Mouse (Mus musculus): ENCODE measurements around the gene Ntng1. TPM values are rescaled to one million over a fixed set of nuclear protein-coding genes. Genes with fewer than 3 reads are reported as not detected.

Gene Ntng1
- polyA plus RNA-seq, 1 experiment, result 13.6 TPM

- Histone ChIP-seq H3K4me1 (ENCODE audit: control insufficient read depth, insufficient read depth, low read length) (no peaks in the 10 kb centered on the region), H3K4me3 (ENCODE audit: insufficient read depth, low read length) (no peak overlapping the region), H3K27ac (ENCODE audit: insufficient read depth, low read length) (no peak overlapping the region)
- no peak for TF ChIP-seq CTCF (IDR thresholded peaks at IDR 0.05; ENCODE audit: extremely low read depth, insufficient read depth, low read length)
- TF ChIP-seq POLR2A (IDR thresholded peaks at IDR 0.05; ENCODE audit: extremely low read depth, insufficient read depth, low read length), result no peak
These were observed 324.8 kb downstream of the Ntng1 start for GRCm38 (mm10) chr3:109818821-109819685.

DNA sequence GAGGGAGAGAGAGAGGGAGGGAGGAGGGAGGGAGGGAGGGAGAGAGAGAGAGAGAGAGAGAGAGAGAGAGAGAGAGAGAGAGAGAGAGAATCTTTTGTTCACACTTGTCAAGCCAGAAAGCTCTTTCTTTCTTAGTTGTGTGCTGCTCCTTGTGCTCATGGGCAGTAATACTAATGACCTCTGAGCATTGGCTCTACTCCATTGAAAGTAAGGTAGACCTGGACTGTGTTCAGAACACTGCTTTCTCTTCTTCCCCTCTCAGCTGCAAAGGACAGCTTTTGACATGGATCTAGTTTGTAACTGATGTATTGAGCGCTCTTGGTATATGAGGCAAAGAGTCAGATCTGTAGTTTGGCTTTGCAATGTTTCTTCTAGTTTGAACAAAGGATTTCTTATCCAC lies 334.7 kb downstream of the Ntng1 start:
- TF ChIP-seq POLR2A (IDR thresholded peaks at IDR 0.05; ENCODE audit: extremely low read depth, insufficient read depth, low read length) (no peak), CTCF (IDR thresholded peaks at IDR 0.05; ENCODE audit: extremely low read depth, insufficient read depth, low read length) (no peak)
- no peak overlapping the region for H3K27ac ChIP-seq (ENCODE audit: insufficient read depth, low read length)
- H3K4me1 ChIP-seq (ENCODE audit: control insufficient read depth, insufficient read depth, low read length), result no peaks in the 10 kb centered on the region

DNA sequence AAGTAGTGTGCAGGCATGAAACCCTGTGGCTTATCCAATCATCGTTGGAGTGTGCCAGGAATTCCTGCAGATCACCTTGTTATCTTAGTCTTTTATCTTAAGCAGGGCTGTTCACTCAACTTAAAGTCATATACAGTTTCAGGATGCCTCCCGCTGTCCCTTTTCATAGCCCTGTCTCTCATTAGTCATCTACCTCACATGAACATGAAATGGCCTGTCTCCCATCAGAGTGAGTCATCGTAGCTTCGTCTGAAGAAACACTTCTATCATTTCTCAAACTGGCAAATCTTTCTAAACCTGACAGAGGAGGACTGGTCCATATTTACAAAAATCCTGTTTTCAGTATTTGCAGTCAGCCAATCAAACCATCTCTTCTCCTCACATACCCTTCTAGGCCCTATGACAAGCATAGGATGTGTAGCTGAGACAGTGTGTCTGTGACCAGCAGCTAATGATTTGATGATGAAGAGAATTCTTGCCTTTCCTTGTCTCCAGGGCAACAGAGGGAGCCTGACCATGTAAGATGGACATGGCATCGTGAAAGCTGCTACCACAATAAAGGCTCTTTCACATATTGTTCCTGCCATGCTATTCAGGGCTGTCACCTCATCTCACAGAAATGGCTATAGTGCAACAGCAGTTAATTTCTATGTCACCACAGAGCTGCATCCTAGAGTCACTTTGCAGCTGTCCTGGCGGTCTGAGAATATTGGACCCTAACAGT lies 336.4 kb downstream of the Ntng1 start:
- no peaks in the 10 kb centered on the region for H3K4me1 ChIP-seq (ENCODE audit: control insufficient read depth, insufficient read depth, low read length)
- no peak overlapping the region for H3K4me3 ChIP-seq (ENCODE audit: insufficient read depth, low read length)
- TF ChIP-seq POLR2A (IDR thresholded peaks at IDR 0.05; ENCODE audit: extremely low read depth, insufficient read depth, low read length) (no peak), CTCF (IDR thresholded peaks at IDR 0.05; ENCODE audit: extremely low read depth, insufficient read depth, low read length) (no peak)
- no peak overlapping the region for H3K27ac ChIP-seq (ENCODE audit: insufficient read depth, low read length)

More for the DNA sequence above, 334.7 kb downstream of the Ntng1 start:
- H3K4me3 ChIP-seq (ENCODE audit: insufficient read depth, low read length), result no peak overlapping the region

DNA sequence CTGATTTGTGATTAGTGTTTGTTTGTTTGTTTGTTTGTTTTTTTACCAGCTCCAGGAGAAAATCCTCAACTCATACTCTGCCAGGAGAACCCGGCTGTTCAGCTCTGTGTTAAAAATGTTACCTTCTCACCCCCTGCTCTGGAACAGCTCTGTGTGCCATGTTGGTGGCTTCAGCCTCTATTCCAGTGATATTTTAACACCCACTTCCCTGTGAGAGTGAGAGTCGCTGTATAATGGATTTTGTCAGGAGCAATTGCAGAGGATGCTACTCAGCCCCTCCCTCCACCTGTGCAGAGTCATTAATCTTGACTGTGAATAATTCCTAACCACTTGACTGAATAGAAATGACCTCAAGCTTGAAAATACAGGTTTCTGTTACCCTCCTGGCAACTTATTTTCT lies 339.7 kb downstream of the Ntng1 start:
- Histone ChIP-seq H3K4me1 (ENCODE audit: control insufficient read depth, insufficient read depth, low read length) (no peaks in the 10 kb centered on the region), H3K4me3 (ENCODE audit: insufficient read depth, low read length) (no peak overlapping the region), H3K27ac (ENCODE audit: insufficient read depth, low read length) (no peak overlapping the region)
- TF ChIP-seq POLR2A (IDR thresholded peaks at IDR 0.05; ENCODE audit: extremely low read depth, insufficient read depth, low read length) (no peak), CTCF (IDR thresholded peaks at IDR 0.05; ENCODE audit: extremely low read depth, insufficient read depth, low read length) (no peak)

GRCm38 (mm10) chr3:109803616-109804015 lies 340.2 kb downstream of the Ntng1 start:
- no peak overlapping the region for H3K27ac ChIP-seq (ENCODE audit: insufficient read depth, low read length)
- TF ChIP-seq POLR2A (IDR thresholded peaks at IDR 0.05; ENCODE audit: extremely low read depth, insufficient read depth, low read length) (no peak), CTCF (IDR thresholded peaks at IDR 0.05; ENCODE audit: extremely low read depth, insufficient read depth, low read length) (no peak)
- H3K4me3 ChIP-seq (ENCODE audit: insufficient read depth, low read length), result no peak overlapping the region
- no peaks in the 10 kb centered on the region for H3K4me1 ChIP-seq (ENCODE audit: control insufficient read depth, insufficient read depth, low read length)

GRCm38 (mm10) chr3:109797354-109797753 lies 346.5 kb downstream of the Ntng1 start:
- no peak overlapping the region for H3K27ac ChIP-seq (ENCODE audit: insufficient read depth, low read length)
- no peaks in the 10 kb centered on the region for H3K4me1 ChIP-seq (ENCODE audit: control insufficient read depth, insufficient read depth, low read length)
- H3K4me3 ChIP-seq (ENCODE audit: insufficient read depth, low read length), result no peak overlapping the region
- TF ChIP-seq CTCF (IDR thresholded peaks at IDR 0.05; ENCODE audit: extremely low read depth, insufficient read depth, low read length), result no peak
- no peak for TF ChIP-seq POLR2A (IDR thresholded peaks at IDR 0.05; ENCODE audit: extremely low read depth, insufficient read depth, low read length)

- H3K27ac ChIP-seq (ENCODE audit: insufficient read depth, low read length), result no peak overlapping the region
- no peak overlapping the region for H3K4me3 ChIP-seq (ENCODE audit: insufficient read depth, low read length)
- H3K4me1 ChIP-seq (ENCODE audit: control insufficient read depth, insufficient read depth, low read length), result peaks cover 2% of the 10 kb centered on the region; the same call in 1 of the 2 replicates
- TF ChIP-seq POLR2A (IDR thresholded peaks at IDR 0.05; ENCODE audit: extremely low read depth, insufficient read depth, low read length) (no peak), CTCF (IDR thresholded peaks at IDR 0.05; ENCODE audit: extremely low read depth, insufficient read depth, low read length) (no peak)
These were observed 360.6 kb downstream of the Ntng1 start for GRCm38 (mm10) chr3:109783231-109783630.

GRCm38 (mm10) chr3:109782289-109782951 lies 361.4 kb downstream of the Ntng1 start:
- no peak overlapping the region for H3K27ac ChIP-seq (ENCODE audit: insufficient read depth, low read length)
- peak overlapping the region; percentile 8 for H3K4me3 ChIP-seq (ENCODE audit: insufficient read depth, low read length)
- TF ChIP-seq POLR2A (IDR thresholded peaks at IDR 0.05; ENCODE audit: extremely low read depth, insufficient read depth, low read length) (no peak), CTCF (IDR thresholded peaks at IDR 0.05; ENCODE audit: extremely low read depth, insufficient read depth, low read length) (peak; percentile 50)
- peaks cover 2% of the 10 kb centered on the region; the same call in 1 of the 2 replicates for H3K4me1 ChIP-seq (ENCODE audit: control insufficient read depth, insufficient read depth, low read length)

- TF ChIP-seq POLR2A (IDR thresholded peaks at IDR 0.05; ENCODE audit: extremely low read depth, insufficient read depth, low read length), result no peak
- no peak for TF ChIP-seq CTCF (IDR thresholded peaks at IDR 0.05; ENCODE audit: extremely low read depth, insufficient read depth, low read length)
- no peak overlapping the region for H3K27ac ChIP-seq (ENCODE audit: insufficient read depth, low read length)
These were observed 361.9 kb downstream of the Ntng1 start for GRCm38 (mm10) chr3:109781917-109782288.

More at GRCm38 (mm10) chr3:109781917-109782288, 361.9 kb downstream of the Ntng1 start:
- Histone ChIP-seq H3K4me1 (ENCODE audit: control insufficient read depth, insufficient read depth, low read length) (peaks cover 2% of the 10 kb centered on the region; the same call in 1 of the 2 replicates), H3K4me3 (ENCODE audit: insufficient read depth, low read length) (peak overlapping the region; percentile 8)

Data from cortical plate, adult 2 months (tissue).